ENCODE assay signal across 20 mouse cellular contexts in the genomic region with DNA sequence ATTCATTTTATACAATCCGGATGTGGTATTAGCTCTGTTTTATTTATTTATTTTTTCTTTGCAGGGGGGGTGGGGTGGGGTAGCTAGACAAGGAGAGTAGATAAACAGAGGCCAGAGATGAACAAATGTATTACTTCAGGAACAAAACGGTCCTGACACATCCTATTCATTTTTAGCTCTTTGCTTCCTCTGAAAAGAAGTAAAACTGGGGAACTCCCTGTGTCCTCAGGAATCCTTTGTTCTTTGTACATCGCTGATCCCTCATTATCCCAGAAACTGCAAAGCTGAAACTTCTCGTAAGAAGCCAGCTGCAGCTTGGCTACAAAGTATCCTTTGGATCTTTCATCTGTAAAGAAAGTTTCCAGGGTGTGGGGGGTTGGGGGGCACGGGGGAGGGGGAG.
DNase-seq lines count a peak whose midpoint lies in the region; ATAC-seq and TF ChIP-seq lines count a peak whose summit lies in the region.
"Had no signal": no experiment of that assay in that cellular context is flagged by ENCODE, and none has a peak within 500 bp of the region (broad histone marks: within the 10 kb centered on the region; RNA-seq: fewer than 3 reads in every experiment).

No protein-coding gene starts in this region.

- no peaks in the 10 kb centered on the region for H3K9me3 ChIP-seq in forebrain, embryonic 11.5 days (ENCODE audit: control insufficient read depth, low read length)
- H3K9me3 ChIP-seq in forebrain, embryonic 15.5 days = no peaks in the 10 kb centered on the region
- H3K9me3 ChIP-seq in hindbrain, postnatal 0 days (ENCODE audit: low read length) = no peaks in the 10 kb centered on the region
- H3K9me3 ChIP-seq in hindbrain, embryonic 14.5 days (ENCODE audit: control insufficient read depth, low read length) = no peaks in the 10 kb centered on the region
- H3K9me3 ChIP-seq in midbrain, embryonic 13.5 days = no peaks in the 10 kb centered on the region
- H3K9me3 ChIP-seq: G1E; heart, embryonic 10.5 days; hindbrain, embryonic 12.5 days; intestine, embryonic 15.5 days had no signal

- 13% methylated on average over 5 of the region's 5 CpGs for WGBS in forebrain, embryonic 11.5 days
- 10% methylated on average over 5 of the region's 5 CpGs for WGBS in forebrain, embryonic 15.5 days
- WGBS in hindbrain, postnatal 0 days = 18% methylated on average over 5 of the region's 5 CpGs
- WGBS in hindbrain, embryonic 14.5 days = 10% methylated on average over 5 of the region's 5 CpGs
- WGBS in midbrain, embryonic 13.5 days = 3% methylated on average over 5 of the region's 5 CpGs

- no peak for TF ChIP-seq CTCF in hindbrain, postnatal 0 days (IDR thresholded peaks at IDR 0.05; ENCODE audit: low read depth)

- H3K9ac ChIP-seq in forebrain, embryonic 11.5 days (ENCODE audit: low read length) = no peak overlapping the region
- H3K9ac ChIP-seq in forebrain, embryonic 15.5 days (replicated peaks) = no peak overlapping the region
- no peak overlapping the region for H3K9ac ChIP-seq in hindbrain, postnatal 0 days (replicated peaks; ENCODE audit: low read length)
- no peak overlapping the region for H3K9ac ChIP-seq in hindbrain, embryonic 14.5 days
- H3K9ac ChIP-seq in midbrain, embryonic 13.5 days (replicated peaks) = no peak overlapping the region
- H3K9ac ChIP-seq: hindbrain, embryonic 12.5 days; intestine, embryonic 15.5 days; lung, embryonic 14.5 days had no signal

- no peak for DNase-seq in forebrain, embryonic 11.5 days (ENCODE audit: low spot score)
- peak; percentile 4 for DNase-seq in hindbrain, postnatal 0 days (ENCODE audit: low spot score)
- no peak for DNase-seq in hindbrain, embryonic 14.5 days (ENCODE audit: low spot score)
- DNase-seq in urinary bladder, adult 2 months (ENCODE audit: low spot score) = no peak
- DNase-seq: adrenal gland, postnatal 25 days; cerebellum, adult 18-20 months; kidney, postnatal 36 days; layer of hippocampus, adult 9-11 months; lung, embryonic 14.5 days; lung, postnatal 36 days; thymus, postnatal 14 days had no signal

- ATAC-seq in forebrain, embryonic 11.5 days (replicated peaks; ENCODE audit: low FRiP score) = peak; percentile 49; the same call in 1 of the 2 replicates
- ATAC-seq in forebrain, embryonic 15.5 days (replicated peaks) = no peak
- peak; percentile 15; the same call in 1 of the 2 replicates for ATAC-seq in hindbrain, postnatal 0 days
- ATAC-seq in hindbrain, embryonic 14.5 days (ENCODE audit: low FRiP score) = no peak
- peak; percentile 37; the same call in 1 of the 2 replicates for ATAC-seq in midbrain, embryonic 13.5 days
- ATAC-seq in frontal cortex, adult (ENCODE audit: low TSS enrichment) = no peak
- ATAC-seq: intestine, embryonic 15.5 days had no signal

- no peak overlapping the region for H3K4me3 ChIP-seq in forebrain, embryonic 11.5 days (ENCODE audit: low read depth, low read length)
- H3K4me3 ChIP-seq in forebrain, embryonic 15.5 days = no peak overlapping the region
- no peak overlapping the region for H3K4me3 ChIP-seq in hindbrain, postnatal 0 days (ENCODE audit: low read length)
- H3K4me3 ChIP-seq in hindbrain, embryonic 14.5 days (replicated peaks; ENCODE audit: low read length) = no peak overlapping the region
- no peak overlapping the region for H3K4me3 ChIP-seq in midbrain, embryonic 13.5 days (replicated peaks)
- H3K4me3 ChIP-seq: heart, embryonic 10.5 days; hindbrain, embryonic 12.5 days; intestine, embryonic 15.5 days had no signal

- H3K4me1 ChIP-seq in forebrain, embryonic 11.5 days (replicated peaks; ENCODE audit: control insufficient read depth, insufficient read depth, low read length) = peaks cover 3% of the 10 kb centered on the region; the same call in 1 of the 2 replicates
- peaks cover 8% of the 10 kb centered on the region; the same call in 1 of the 2 replicates for H3K4me1 ChIP-seq in forebrain, embryonic 15.5 days
- H3K4me1 ChIP-seq in hindbrain, postnatal 0 days (ENCODE audit: insufficient read depth, low read length) = no peaks in the 10 kb centered on the region
- no peaks in the 10 kb centered on the region; the same call in 1 of the 2 replicates for H3K4me1 ChIP-seq in hindbrain, embryonic 14.5 days (replicated peaks; ENCODE audit: control insufficient read depth, insufficient read depth, low read length)
- H3K4me1 ChIP-seq in midbrain, embryonic 13.5 days (replicated peaks) = peaks cover 15% of the 10 kb centered on the region
- H3K4me1 ChIP-seq: hindbrain, embryonic 12.5 days; intestine, embryonic 15.5 days had no signal

- no peaks in the 10 kb centered on the region for H3K36me3 ChIP-seq in forebrain, embryonic 11.5 days (ENCODE audit: control insufficient read depth, insufficient read depth, low read length)
- no peaks in the 10 kb centered on the region for H3K36me3 ChIP-seq in forebrain, embryonic 15.5 days
- no peaks in the 10 kb centered on the region for H3K36me3 ChIP-seq in hindbrain, postnatal 0 days (ENCODE audit: insufficient read depth, low read length)
- no peaks in the 10 kb centered on the region for H3K36me3 ChIP-seq in hindbrain, embryonic 14.5 days (replicated peaks; ENCODE audit: control insufficient read depth, insufficient read depth)
- no peaks in the 10 kb centered on the region for H3K36me3 ChIP-seq in midbrain, embryonic 13.5 days
- H3K36me3 ChIP-seq: G1E; heart, embryonic 10.5 days; hindbrain, embryonic 12.5 days; intestine, embryonic 15.5 days had no signal

- no peaks in the 10 kb centered on the region; the same call in none of the 2 replicates for H3K27me3 ChIP-seq in forebrain, embryonic 11.5 days (ENCODE audit: control insufficient read depth, insufficient read depth, low read length)
- no peaks in the 10 kb centered on the region for H3K27me3 ChIP-seq in forebrain, embryonic 15.5 days
- no peaks in the 10 kb centered on the region for H3K27me3 ChIP-seq in hindbrain, postnatal 0 days (ENCODE audit: insufficient read depth, low read length)
- no peaks in the 10 kb centered on the region for H3K27me3 ChIP-seq in hindbrain, embryonic 14.5 days (ENCODE audit: control insufficient read depth, insufficient read depth, low read length)
- no peaks in the 10 kb centered on the region for H3K27me3 ChIP-seq in midbrain, embryonic 13.5 days
- H3K27me3 ChIP-seq: hindbrain, embryonic 12.5 days; intestine, embryonic 15.5 days had no signal

- H3K4me2 ChIP-seq in forebrain, embryonic 11.5 days (ENCODE audit: low read depth, low read length, severe bottlenecking) = no peak overlapping the region
- no peak overlapping the region for H3K4me2 ChIP-seq in forebrain, embryonic 15.5 days (replicated peaks)
- no peak overlapping the region for H3K4me2 ChIP-seq in hindbrain, postnatal 0 days (ENCODE audit: low read depth, low read length)
- H3K4me2 ChIP-seq in hindbrain, embryonic 14.5 days (replicated peaks) = no peak overlapping the region
- H3K4me2 ChIP-seq in midbrain, embryonic 13.5 days (replicated peaks) = no peak overlapping the region
- H3K4me2 ChIP-seq: hindbrain, embryonic 12.5 days; intestine, embryonic 15.5 days; liver, embryonic 11.5 days; lung, embryonic 14.5 days had no signal

- no peak overlapping the region for H3K27ac ChIP-seq in forebrain, embryonic 11.5 days (ENCODE audit: low read depth, low read length)
- H3K27ac ChIP-seq in forebrain, embryonic 15.5 days (replicated peaks) = no peak overlapping the region
- peak overlapping the region; percentile 58; the same call in 1 of the 2 replicates for H3K27ac ChIP-seq in hindbrain, postnatal 0 days
- H3K27ac ChIP-seq in hindbrain, embryonic 14.5 days = no peak overlapping the region
- no peak overlapping the region for H3K27ac ChIP-seq in midbrain, embryonic 13.5 days
- H3K27ac ChIP-seq: heart, embryonic 10.5 days; hindbrain, embryonic 12.5 days; intestine, embryonic 15.5 days; stomach, postnatal 0 days had no signal

Comparison
In these comparisons a context has a peak if more than half of its experiments do, and no peak if none do; other contexts are left out.
1. ATAC-seq: peak in forebrain, embryonic 11.5 days (single experiment), hindbrain, postnatal 0 days (single experiment) and midbrain, embryonic 13.5 days (single experiment); none in forebrain, embryonic 15.5 days (single experiment), hindbrain, embryonic 14.5 days (single experiment) and frontal cortex, adult (single experiment).